Mouse (Mus musculus) limb, embryonic 14.5 days (tissue): ENCODE results near the gene Skor1. TPM values are rescaled to one million over a fixed set of nuclear protein-coding genes. Genes with fewer than 3 reads are reported as not detected.
A peak's percentile ranks its signal among the peaks of the same experiment; 100 is the strongest.

Experiments
- ATAC-seq: fragments of 200-750 bp; cut with Nextera tagmentation; 2 replicates; pipeline ENCODE4 v1.8.0; 2017; ENCODE audit warnings: low read depth, moderate number of reproducible peaks, moderate TSS enrichment; ENCODE audit not compliant: low FRiP score
- DNase-seq: peaks from one replicate; pipeline ENCODE4 v3.0.0-alpha.2; 2015; ENCODE audit warnings: low spot score
- H3K27ac ChIP-seq: fragments of 300-500 bp; sonication (generic); replicated peaks from 2 replicates; pipeline ENCODE4 v1.5.1; 2014; ENCODE audit warnings: low read depth, mild to moderate bottlenecking, low read length, moderate library complexity, mixed read lengths
- H3K27me3 ChIP-seq: fragments of 300-500 bp; sonication (generic); 2 replicates; pipeline ENCODE4 v1.6.1; 2014; ENCODE audit warnings: low read length, mixed read lengths; ENCODE audit not compliant: control insufficient read depth, insufficient read depth
- H3K36me3 ChIP-seq: fragments of 300-500 bp; sonication (generic); 2 replicates; pipeline ENCODE4 v1.6.1; 2014; ENCODE audit warnings: mild to moderate bottlenecking, low read length, moderate library complexity, mixed read lengths; ENCODE audit not compliant: control insufficient read depth, insufficient read depth
- H3K4me1 ChIP-seq: fragments of 300-500 bp; sonication (generic); 2 replicates; pipeline ENCODE4 v1.6.1; 2014; ENCODE audit warnings: antibody characterized with exemption, low read length, mixed read lengths; ENCODE audit not compliant: control insufficient read depth, insufficient read depth
- H3K4me2 ChIP-seq: fragments of 300-500 bp; sonication (generic); replicated peaks from 2 replicates; pipeline ENCODE4 v1.6.1; 2014; ENCODE audit warnings: low read depth, mild to moderate bottlenecking, low read length, moderate library complexity; ENCODE audit not compliant: severe bottlenecking
- H3K4me3 ChIP-seq: fragments of 300-500 bp; sonication (generic); replicated peaks from 2 replicates; pipeline ENCODE4 v1.5.1; 2014; ENCODE audit warnings: low read length
- H3K9ac ChIP-seq: fragments of 300-500 bp; sonication (generic); 2 replicates; pipeline ENCODE4 v1.6.1; 2014; ENCODE audit warnings: mild to moderate bottlenecking, low read depth, low read length, moderate library complexity; ENCODE audit not compliant: severe bottlenecking
- H3K9me3 ChIP-seq: fragments of 300-500 bp; sonication (generic); 2 replicates; pipeline ENCODE4 v1.6.1; 2016; ENCODE audit warnings: low read length; ENCODE audit not compliant: control insufficient read depth
- POLR2A ChIP-seq: fragments of 200-500 bp; IDR thresholded peaks from 2 replicates; pipeline ENCODE4 v1.8.0; 2012; ENCODE audit warnings: inconsistent platforms, mild to moderate bottlenecking, moderate library complexity, borderline replicate concordance; ENCODE audit not compliant: insufficient read depth, insufficient read length; ENCODE audit errors: extremely low read depth
- WGBS: fragments of 180-500 bp; shearing (Covaris S2); extraction: QIAGEN DNeasy Blood & Tissue Kit; methylation state at CpG from one replicate; pipeline ENCODE4 v1.1.7; 2014; 5-methylcytosine and 5-hydroxymethylcytosine counted together
- polyA plus RNA-seq, 2 experiments: library from polyadenylated mRNA; depleted of rRNA in 1 of 2; stranded (reverse) in 1 of 2; unstranded in 1 of 2; fragments of >200 nt; fragmentation: Nextera tagmentation in 1 of 2; extraction: Ambion mirVana in 1 of 2; gene quantifications; 2 replicates each; pipeline versions ENCODE4 v1.2.1 to v1.2.3; 2012 to 2014

The Skor1 gene
- polyA plus RNA-seq, 2 experiments, result 0.11 TPM; not detected in 1

DNA sequence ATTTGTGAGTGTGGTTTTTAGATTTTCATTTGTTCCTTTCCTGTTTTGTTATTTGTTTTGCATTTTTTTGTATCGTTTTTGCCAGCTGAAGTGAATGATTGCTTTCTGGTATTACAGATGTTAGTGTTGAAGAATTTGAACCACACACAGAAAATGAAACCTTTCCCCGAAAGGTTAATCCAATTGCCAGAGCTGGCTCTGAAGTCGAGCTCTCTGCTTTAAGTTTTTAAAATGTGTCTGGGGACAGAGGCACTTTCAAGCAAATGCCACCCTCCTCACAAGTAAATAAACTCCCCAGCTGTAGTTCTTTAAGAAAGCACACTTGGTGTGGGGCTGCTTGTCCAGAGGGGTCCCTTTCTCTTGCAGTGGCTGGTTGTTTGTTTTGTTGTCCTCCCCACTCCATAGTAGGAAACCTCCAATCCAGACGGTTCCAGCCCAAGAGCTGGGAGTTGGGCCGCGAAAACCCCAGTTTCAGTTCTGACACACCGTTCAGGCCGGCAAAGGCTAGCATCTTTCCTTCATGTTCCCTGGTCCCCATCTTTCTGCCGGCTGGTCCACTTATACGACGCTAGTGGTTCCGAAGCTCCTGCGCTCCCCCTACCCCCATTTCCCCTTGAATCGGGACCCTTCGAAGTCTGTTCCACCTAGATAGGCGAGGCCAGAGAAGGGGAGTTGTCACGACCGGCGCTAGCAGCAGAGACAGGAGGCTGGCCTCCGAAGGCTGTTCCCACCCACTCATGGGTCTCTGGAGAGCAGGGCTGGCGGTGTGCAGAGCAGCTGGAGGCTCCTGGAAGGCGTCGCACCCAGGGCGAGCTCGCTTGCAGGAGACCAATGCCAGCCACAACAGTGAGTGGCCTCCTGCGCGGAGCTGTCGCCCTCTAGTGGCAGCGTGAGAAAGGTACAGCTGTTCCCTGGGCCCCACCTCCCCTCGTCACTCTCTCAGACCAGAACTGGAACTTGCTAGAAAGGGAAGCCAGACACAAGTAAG, 25.0 kb downstream of the Skor1 start:
- peak overlapping the region; percentile 75 for H3K4me2 ChIP-seq
- H3K9me3 ChIP-seq, result no peaks in the 10 kb centered on the region
- H3K27me3 ChIP-seq, result no peaks in the 10 kb centered on the region
- 0 out of 2 replicates have a peak, but pooled peaks have one; percentile 55 for TF ChIP-seq POLR2A
- H3K4me1 ChIP-seq, result 0 out of 2 replicates have a peak, but pooled peaks cover 5% of the 10 kb centered on the region
- H3K27ac ChIP-seq, result peak overlapping the region; percentile 76
- WGBS, result 5% methylated on average over 30 of the region's 30 CpGs
- peak overlapping the region; percentile 45 for H3K4me3 ChIP-seq
- H3K36me3 ChIP-seq, result no peaks in the 10 kb centered on the region
- DNase-seq (peak; percentile 91), ATAC-seq (peak; percentile 92)
- H3K9ac ChIP-seq, result peak overlapping the region; percentile 60

GRCm38 (mm10) chr9:63122161-63122833, 26.5 kb downstream of the Skor1 start:
- H3K4me1 ChIP-seq, result 0 out of 2 replicates have a peak, but pooled peaks cover 5% of the 10 kb centered on the region
- WGBS, result 36% methylated on average over 8 of the region's 8 CpGs
- H3K27ac ChIP-seq, result no peak overlapping the region
- no peak overlapping the region for H3K4me3 ChIP-seq
- TF ChIP-seq POLR2A, result no peak
- DNase-seq (peak; percentile 65), ATAC-seq (0 out of 2 replicates have a peak, but pooled peaks have one; percentile 28)
- no peak overlapping the region for H3K9ac ChIP-seq
- no peaks in the 10 kb centered on the region for H3K36me3 ChIP-seq
- H3K27me3 ChIP-seq, result no peaks in the 10 kb centered on the region
- no peak overlapping the region for H3K4me2 ChIP-seq
- no peaks in the 10 kb centered on the region for H3K9me3 ChIP-seq

DNA sequence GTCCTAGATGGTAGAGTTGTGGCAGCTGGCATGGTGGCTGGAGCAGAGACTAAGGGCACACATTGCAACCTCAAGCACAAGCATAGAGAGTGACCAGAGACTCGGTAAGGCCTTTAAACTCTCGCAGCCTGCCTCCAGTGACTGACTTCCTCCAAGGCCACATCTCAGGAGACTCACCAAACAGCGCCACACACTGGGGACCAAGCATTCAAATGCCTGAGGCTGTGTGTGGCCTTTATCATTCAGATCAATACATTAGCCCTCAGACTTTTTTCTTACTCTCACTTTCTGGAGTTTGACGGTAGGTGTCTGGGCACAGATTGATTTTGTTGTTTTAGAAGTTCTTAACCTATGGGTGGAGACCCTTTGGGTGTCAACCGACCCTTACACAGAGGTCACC, 30.4 kb downstream of the Skor1 start:
- Histone ChIP-seq H3K9ac (no peak overlapping the region), H3K36me3 (no peaks in the 10 kb centered on the region), H3K9me3 (no peaks in the 10 kb centered on the region), H3K4me1 (0 out of 2 replicates have a peak, but pooled peaks cover 3% of the 10 kb centered on the region), H3K4me2 (no peak overlapping the region), H3K4me3 (no peak overlapping the region), H3K27me3 (no peaks in the 10 kb centered on the region), H3K27ac (no peak overlapping the region)
- no peak for TF ChIP-seq POLR2A
- 72% methylated on average over 5 of the region's 5 CpGs for WGBS
- ATAC-seq, result no peak
- no peak for DNase-seq

DNA sequence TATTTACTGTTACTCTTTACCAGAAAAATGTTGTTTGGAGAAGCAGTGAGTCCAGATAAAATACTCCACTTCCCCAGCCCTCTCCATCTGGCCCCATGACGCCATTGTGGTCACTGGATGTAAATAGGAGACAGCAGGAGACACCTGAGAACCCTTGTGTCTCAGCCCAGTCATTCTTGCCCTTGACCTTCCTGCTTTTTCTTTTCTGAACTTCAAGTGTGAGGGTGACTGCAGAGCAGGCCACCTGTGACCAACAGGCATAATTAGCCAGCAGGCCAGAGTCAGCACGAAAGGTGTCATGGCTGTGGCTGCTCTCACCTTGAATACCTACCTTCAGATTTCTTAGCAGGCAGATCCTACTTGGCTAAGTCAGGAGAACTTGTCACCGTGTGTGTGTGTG, 36.2 kb downstream of the Skor1 start:
- H3K9ac ChIP-seq, result no peak overlapping the region
- no peaks in the 10 kb centered on the region for H3K9me3 ChIP-seq
- peaks cover 12% of the 10 kb centered on the region; the same call in 1 of the 2 replicates for H3K4me1 ChIP-seq
- no peaks in the 10 kb centered on the region for H3K27me3 ChIP-seq
- no peak for ATAC-seq
- no peaks in the 10 kb centered on the region for H3K36me3 ChIP-seq
- 45% methylated on average over 3 of the region's 3 CpGs for WGBS
- no peak overlapping the region for H3K27ac ChIP-seq
- DNase-seq, result no peak
- H3K4me3 ChIP-seq, result no peak overlapping the region
- no peak for TF ChIP-seq POLR2A
- no peak overlapping the region for H3K4me2 ChIP-seq

DNA sequence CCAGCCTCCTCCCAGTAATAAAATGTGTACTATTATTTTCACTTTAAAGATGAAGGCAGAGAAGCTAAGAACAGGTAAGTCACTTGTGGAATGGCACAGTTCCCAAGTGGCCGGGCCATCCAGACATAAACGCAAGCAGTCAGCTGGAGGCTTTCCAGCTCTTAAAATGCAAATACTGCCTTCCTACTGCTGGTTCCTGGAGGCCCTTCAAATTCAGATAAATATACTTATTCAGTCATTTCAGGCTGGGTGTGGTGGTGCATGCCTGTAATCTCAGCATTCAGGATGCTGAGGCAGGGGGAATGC, 39.0 kb downstream of the Skor1 start:
- 8% methylated on average over 2 of the region's 2 CpGs for WGBS
- H3K4me1 ChIP-seq, result peaks cover 12% of the 10 kb centered on the region; the same call in 1 of the 2 replicates
- peak overlapping the region; percentile 65 for H3K4me2 ChIP-seq
- H3K27me3 ChIP-seq, result no peaks in the 10 kb centered on the region
- no peak for DNase-seq
- H3K27ac ChIP-seq, result peak overlapping the region; percentile 95; the same call in 1 of the 2 replicates
- no peaks in the 10 kb centered on the region for H3K36me3 ChIP-seq
- no peak for ATAC-seq
- H3K4me3 ChIP-seq, result peak overlapping the region; percentile 45
- no peak overlapping the region for H3K9ac ChIP-seq
- no peak for TF ChIP-seq POLR2A
- H3K9me3 ChIP-seq, result no peaks in the 10 kb centered on the region
